Mouse (Mus musculus) myocyte (in vitro differentiated cells): ENCODE data around the gene 1600014C10Rik.

Source experiments
- E2F4 ChIP-seq: IDR thresholded peaks from one replicate; pipeline ENCODE4 v1.6.1; 2011; ENCODE audit warnings: mild to moderate bottlenecking, control low read depth, moderate library complexity; ENCODE audit not compliant: insufficient read depth
- MYOD1 ChIP-seq, 3 experiments: IDR thresholded peaks; one replicate each; pipeline ENCODE4 v1.6.1; 2011; ENCODE audit warnings: control low read depth in 2 of 3, low read depth in 2 of 3, mild to moderate bottlenecking in 2 of 3, moderate library complexity in 1 of 3; ENCODE audit not compliant: insufficient read length in 2 of 3, control insufficient read depth in 1 of 3
- POLR2A ChIP-seq: IDR thresholded peaks from one replicate; pipeline ENCODE4 v1.6.1; 2011; ENCODE audit warnings: low read depth, mild to moderate bottlenecking, control low read depth, moderate library complexity; ENCODE audit not compliant: insufficient read length
- POLR2AphosphoS2 ChIP-seq: IDR thresholded peaks from one replicate; pipeline ENCODE4 v1.6.1; 2011; ENCODE audit warnings: low read depth, control low read depth; ENCODE audit not compliant: insufficient read length
- REST ChIP-seq: IDR thresholded peaks from one replicate; pipeline ENCODE4 v1.6.1; 2011; ENCODE audit warnings: mild to moderate bottlenecking, control low read depth, moderate library complexity; ENCODE audit not compliant: insufficient read depth, insufficient read length
- TCF12 ChIP-seq: IDR thresholded peaks from one replicate; pipeline ENCODE4 v1.6.1; 2011; ENCODE audit warnings: mild to moderate bottlenecking, control low read depth; ENCODE audit not compliant: poor library complexity, insufficient read depth, severe bottlenecking
- TCF3 ChIP-seq: IDR thresholded peaks from one replicate; pipeline ENCODE4 v1.6.1; 2011; ENCODE audit warnings: low read depth, control low read depth; ENCODE audit not compliant: insufficient read length
- USF1 ChIP-seq: IDR thresholded peaks from one replicate; pipeline ENCODE4 v1.6.1; 2011; ENCODE audit warnings: low read depth, mild to moderate bottlenecking, control low read depth, moderate library complexity

DNA sequence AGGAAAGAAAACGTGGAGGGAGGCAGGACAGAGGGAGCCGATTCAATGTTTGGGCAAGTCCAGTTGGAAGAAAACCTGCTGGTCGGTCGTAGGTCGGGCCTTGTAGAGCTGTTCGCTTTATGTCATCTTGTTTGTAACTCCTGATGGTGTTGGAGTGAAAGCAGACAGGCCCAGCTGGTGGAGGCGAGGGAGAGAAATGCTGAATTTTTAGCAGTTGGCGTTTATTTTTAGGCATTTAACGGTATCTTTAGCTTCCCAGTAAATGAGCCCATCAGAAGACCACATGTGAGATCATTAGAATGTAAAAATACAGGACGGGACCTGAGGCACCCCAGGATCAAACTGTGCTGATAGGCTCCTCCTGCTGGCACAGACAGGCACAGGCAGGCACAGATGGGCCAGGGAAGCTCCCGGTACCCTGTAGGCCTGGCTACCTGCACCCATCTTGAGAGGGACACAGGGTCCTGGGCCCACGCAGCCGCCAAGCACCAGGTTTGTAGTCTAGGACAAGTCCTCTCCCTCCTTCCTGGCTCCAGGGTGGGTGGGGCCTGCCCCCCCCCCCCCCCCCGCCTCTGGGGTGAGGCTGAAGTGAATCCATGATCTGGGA is 31.2 kb upstream of the 1600014C10Rik start:
- TF ChIP-seq MYOD1 (IDR thresholded peaks at IDR 0.05; ENCODE audit: control insufficient read depth in 1 of 3, insufficient read length in 2 of 3, low read depth in 2 of 3) (no peak), REST (no peak), POLR2A (no peak), TCF12 (no peak), E2F4 (no peak), POLR2AphosphoS2 (no peak), USF1 (no peak), TCF3 (no peak)
